Mouse (Mus musculus) myocyte (in vitro differentiated cells): ENCODE measurements around the gene Sult4a1. TPM values are rescaled to one million over a fixed set of nuclear protein-coding genes. Genes with fewer than 3 reads are reported as not detected.

Experiments
- H3K27me3 ChIP-seq: one replicate; pipeline ENCODE4 v1.6.1; 2011; ENCODE audit not compliant: control insufficient read depth, insufficient read depth, insufficient read length
- H3K36me3 ChIP-seq: one replicate; pipeline ENCODE4 v1.6.1; 2011; ENCODE audit not compliant: control insufficient read depth, insufficient read depth
- H3K4me2 ChIP-seq: one replicate; pipeline ENCODE4 v1.6.1; 2011; ENCODE audit warnings: low read depth, control low read depth
- H3K4me3 ChIP-seq: one replicate; pipeline ENCODE4 v1.5.1; 2011; ENCODE audit warnings: mild to moderate bottlenecking, control low read depth, moderate library complexity
- H3K79me2 ChIP-seq: one replicate; pipeline ENCODE4 v1.6.1; 2011; ENCODE audit not compliant: control insufficient read depth, insufficient read depth
- H3ac ChIP-seq: one replicate; pipeline ENCODE4 v1.6.1; 2011; ENCODE audit not compliant: control insufficient read depth, insufficient read length
- CEBPB ChIP-seq: IDR thresholded peaks from 2 replicates; pipeline ENCODE4 v1.6.1; 2011; ENCODE audit warnings: mild to moderate bottlenecking, moderate library complexity; ENCODE audit not compliant: poor library complexity, insufficient read depth, severe bottlenecking
- E2F4 ChIP-seq: IDR thresholded peaks from one replicate; pipeline ENCODE4 v1.6.1; 2011; ENCODE audit warnings: mild to moderate bottlenecking, control low read depth, moderate library complexity; ENCODE audit not compliant: insufficient read depth
- MAX ChIP-seq: IDR thresholded peaks from one replicate; pipeline ENCODE4 v1.6.1; 2011; ENCODE audit warnings: low read depth, mild to moderate bottlenecking, control low read depth
- MYOD1 ChIP-seq, 3 experiments: IDR thresholded peaks; one replicate each; pipeline ENCODE4 v1.6.1; 2011; ENCODE audit warnings: control low read depth in 2 of 3, low read depth in 2 of 3, mild to moderate bottlenecking in 2 of 3, moderate library complexity in 1 of 3; ENCODE audit not compliant: insufficient read length in 2 of 3, control insufficient read depth in 1 of 3
- MYOG ChIP-seq, 3 experiments: IDR thresholded peaks; one replicate each; pipeline ENCODE4 v1.6.1; 2011; ENCODE audit warnings: control low read depth in 2 of 3, low read depth in 2 of 3, mild to moderate bottlenecking in 2 of 3; ENCODE audit not compliant: insufficient read length in 2 of 3, control insufficient read depth in 1 of 3, insufficient read depth in 1 of 3
- POLR2A ChIP-seq: IDR thresholded peaks from one replicate; pipeline ENCODE4 v1.6.1; 2011; ENCODE audit warnings: low read depth, mild to moderate bottlenecking, control low read depth, moderate library complexity; ENCODE audit not compliant: insufficient read length
- POLR2AphosphoS2 ChIP-seq: IDR thresholded peaks from one replicate; pipeline ENCODE4 v1.6.1; 2011; ENCODE audit warnings: low read depth, control low read depth; ENCODE audit not compliant: insufficient read length
- REST ChIP-seq: IDR thresholded peaks from one replicate; pipeline ENCODE4 v1.6.1; 2011; ENCODE audit warnings: mild to moderate bottlenecking, control low read depth, moderate library complexity; ENCODE audit not compliant: insufficient read depth, insufficient read length
- SRF ChIP-seq: IDR thresholded peaks from one replicate; pipeline ENCODE4 v1.6.1; 2011; ENCODE audit warnings: low read depth; ENCODE audit not compliant: control insufficient read depth, insufficient read length
- TCF12 ChIP-seq: IDR thresholded peaks from one replicate; pipeline ENCODE4 v1.6.1; 2011; ENCODE audit warnings: mild to moderate bottlenecking, control low read depth; ENCODE audit not compliant: poor library complexity, insufficient read depth, severe bottlenecking
- TCF3 ChIP-seq: IDR thresholded peaks from one replicate; pipeline ENCODE4 v1.6.1; 2011; ENCODE audit warnings: low read depth, control low read depth; ENCODE audit not compliant: insufficient read length
- USF1 ChIP-seq: IDR thresholded peaks from one replicate; pipeline ENCODE4 v1.6.1; 2011; ENCODE audit warnings: low read depth, mild to moderate bottlenecking, control low read depth, moderate library complexity
- polyA plus RNA-seq: library from polyadenylated mRNA; unstranded; fragments of >200 nt; fragmentation: generic; extraction: Trizol; gene quantifications from one replicate; pipeline ENCODE4 v1.2.1, GENCODE M21; 2012; ENCODE audit warnings: missing spikeins

Sult4a1 gene
- polyA plus RNA-seq, 1 experiment, result not detected

DNA sequence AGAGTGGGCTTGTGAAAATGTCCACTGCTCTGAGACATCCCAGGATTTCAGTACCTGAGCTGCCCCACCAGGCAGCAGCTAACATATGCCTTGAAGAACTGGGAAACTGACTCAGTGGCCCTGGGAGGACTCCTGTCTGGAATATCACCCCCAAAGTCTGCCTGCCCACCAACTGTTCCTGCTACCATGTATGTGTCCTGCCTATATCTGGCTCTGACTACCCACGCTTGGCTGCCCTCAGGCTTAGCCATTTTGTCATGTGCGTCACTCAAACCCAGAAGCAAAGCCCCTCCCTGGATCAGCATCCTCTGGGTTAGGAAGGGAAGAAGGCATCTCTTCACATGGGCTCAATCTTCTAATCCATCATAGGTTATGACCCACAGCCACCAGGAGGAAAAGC, 26.0 kb downstream of the Sult4a1 start:
- Histone ChIP-seq H3K27me3 (peaks cover 65% of the 10 kb centered on the region), H3K79me2 (no peaks in the 10 kb centered on the region), H3K36me3 (no peaks in the 10 kb centered on the region), H3ac (no peak overlapping the region), H3K4me2 (no peak overlapping the region), H3K4me3 (no peak overlapping the region)
- TF ChIP-seq USF1 (no peak), CEBPB (no peak), MYOD1 (IDR thresholded peaks at IDR 0.05; ENCODE audit: control insufficient read depth in 1 of 3, insufficient read length in 2 of 3, low read depth in 2 of 3) (no peak), MYOG (IDR thresholded peaks at IDR 0.05; ENCODE audit: control insufficient read depth in 1 of 3, insufficient read depth in 1 of 3, insufficient read length in 2 of 3, low read depth in 2 of 3) (no peak), TCF3 (no peak), SRF (no peak), POLR2A (no peak), POLR2AphosphoS2 (no peak), REST (no peak), TCF12 (no peak), E2F4 (no peak), MAX (no peak)

DNA sequence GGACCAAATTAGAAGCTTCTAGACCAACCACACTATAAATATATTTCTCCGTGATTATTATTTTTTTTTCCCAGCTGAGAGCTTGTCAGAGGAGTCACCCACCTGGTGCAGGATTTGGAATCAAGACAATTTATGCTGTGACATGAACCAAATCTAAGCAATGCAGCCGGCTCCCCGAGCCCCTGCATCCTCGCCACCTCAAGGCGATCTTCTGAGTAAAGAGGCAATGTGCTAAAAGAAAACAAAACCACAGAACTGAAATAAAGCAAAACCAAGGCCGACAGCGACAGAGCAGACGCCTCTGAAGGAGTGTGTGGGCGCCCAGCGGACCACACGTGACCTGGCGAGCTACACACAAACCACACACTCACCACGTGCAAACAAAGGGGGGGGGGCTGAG, 26.9 kb downstream of the Sult4a1 start:
- Histone ChIP-seq H3K4me3 (no peak overlapping the region), H3K79me2 (no peaks in the 10 kb centered on the region), H3ac (no peak overlapping the region), H3K36me3 (no peaks in the 10 kb centered on the region), H3K4me2 (no peak overlapping the region), H3K27me3 (peaks cover 68% of the 10 kb centered on the region)
- TF ChIP-seq REST (no peak), TCF12 (no peak), TCF3 (no peak), SRF (no peak), USF1 (no peak), CEBPB (no peak), POLR2A (no peak), MYOD1 (IDR thresholded peaks at IDR 0.05; ENCODE audit: control insufficient read depth in 1 of 3, insufficient read length in 2 of 3, low read depth in 2 of 3) (no peak), POLR2AphosphoS2 (no peak)

DNA sequence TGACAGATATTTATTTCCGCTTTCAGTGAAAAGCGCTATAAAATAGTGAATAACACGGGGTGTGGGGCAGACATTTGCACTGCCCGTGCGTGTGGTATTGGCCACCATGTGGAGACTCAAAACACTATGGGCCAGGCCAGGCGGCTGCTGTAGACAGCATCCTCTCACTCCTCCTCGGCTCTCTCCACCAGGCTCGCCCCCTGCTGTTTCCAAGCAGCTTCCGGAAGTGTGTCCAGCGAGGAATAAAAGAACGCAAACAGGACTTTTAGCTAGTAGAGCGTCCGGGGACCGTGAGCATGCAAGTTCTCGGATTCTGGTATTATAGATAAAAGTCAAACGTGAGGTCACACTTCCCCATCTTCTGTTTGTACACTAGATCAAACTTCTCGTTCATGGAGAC, 28.4 kb downstream of the Sult4a1 start:
- Histone ChIP-seq H3K36me3 (no peaks in the 10 kb centered on the region), H3K4me2 (no peak overlapping the region), H3ac (no peak overlapping the region), H3K27me3 (peaks cover 68% of the 10 kb centered on the region), H3K4me3 (no peak overlapping the region), H3K79me2 (no peaks in the 10 kb centered on the region)
- no peak for TF ChIP-seq E2F4
- no peak for TF ChIP-seq TCF3
- no peak for TF ChIP-seq SRF

DNA sequence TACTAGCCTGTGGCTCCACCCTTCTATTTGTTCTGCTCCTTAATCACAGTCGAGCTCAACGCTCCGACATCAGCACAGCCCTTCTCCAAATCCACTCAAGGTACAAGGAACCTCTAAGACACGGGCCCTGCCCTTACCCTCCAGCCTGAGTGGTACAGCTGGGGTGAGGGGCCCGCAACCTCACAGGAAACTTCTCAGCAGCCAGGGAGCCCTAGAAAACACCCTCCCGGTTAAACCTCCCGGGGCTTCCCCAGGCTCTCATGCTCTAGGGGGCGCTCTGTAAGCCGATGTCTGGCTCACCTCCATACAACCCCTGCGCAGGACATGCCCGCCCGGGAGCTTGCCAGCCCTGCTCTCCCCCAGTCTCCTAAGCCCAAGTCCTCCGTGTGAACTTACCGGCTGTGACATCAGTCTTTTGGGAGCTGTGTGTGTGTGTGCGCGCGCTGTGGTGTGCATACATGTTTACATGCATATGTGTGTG, 30.8 kb downstream of the Sult4a1 start:
- Histone ChIP-seq H3K79me2 (no peaks in the 10 kb centered on the region), H3K27me3 (peaks cover 56% of the 10 kb centered on the region), H3ac (no peak overlapping the region), H3K36me3 (no peaks in the 10 kb centered on the region), H3K4me3 (no peak overlapping the region), H3K4me2 (no peak overlapping the region)
- no peak for TF ChIP-seq CEBPB

DNA sequence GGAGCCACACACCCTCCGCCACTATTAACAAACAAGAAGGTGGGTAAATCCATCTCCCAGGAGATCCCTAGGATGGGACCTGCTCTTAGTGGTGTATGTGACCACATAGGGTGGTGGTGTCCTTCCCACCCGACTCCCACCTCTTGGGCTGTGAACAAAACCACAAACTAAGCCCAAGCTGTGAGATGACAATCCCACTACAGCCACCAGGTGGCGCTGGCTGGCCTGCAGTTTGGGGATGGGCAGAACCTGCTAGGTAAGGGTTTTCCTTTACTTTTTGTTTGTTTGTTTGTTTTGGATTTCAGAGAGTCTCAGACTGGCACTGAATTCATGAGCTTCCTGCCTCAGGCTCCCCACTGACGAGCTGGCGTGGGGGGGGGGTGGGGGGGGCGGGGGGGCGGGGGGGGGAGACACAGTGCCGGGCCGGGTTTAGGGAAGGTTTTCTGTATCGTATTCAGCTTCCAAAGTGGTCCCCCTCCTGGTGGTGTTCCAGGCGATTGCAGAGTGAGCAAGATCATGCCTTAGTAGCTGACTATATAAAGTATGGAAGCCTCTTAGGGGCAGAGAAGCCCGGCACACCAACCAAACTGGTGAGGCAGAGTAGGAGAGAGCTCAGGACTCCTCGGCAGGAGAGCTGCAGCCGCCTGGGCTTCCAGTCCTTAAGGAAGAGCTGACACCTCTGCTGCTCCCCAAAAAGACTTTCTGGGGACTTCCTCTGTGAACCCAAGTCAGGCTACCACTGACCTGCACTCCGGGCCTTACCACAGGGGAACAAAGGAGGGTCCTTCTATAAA, 31.4 kb downstream of the Sult4a1 start:
- no peak overlapping the region for H3ac ChIP-seq
- H3K79me2 ChIP-seq, result no peaks in the 10 kb centered on the region
- no peak overlapping the region for H3K4me3 ChIP-seq
- TF ChIP-seq REST (no peak), MYOD1 (IDR thresholded peaks at IDR 0.05; ENCODE audit: control insufficient read depth in 1 of 3, insufficient read length in 2 of 3, low read depth in 2 of 3) (no peak), TCF3 (no peak), E2F4 (no peak), POLR2AphosphoS2 (no peak), TCF12 (no peak), USF1 (no peak), CEBPB (no peak)
- H3K36me3 ChIP-seq, result no peaks in the 10 kb centered on the region
- H3K27me3 ChIP-seq, result peaks cover 49% of the 10 kb centered on the region
- no peak overlapping the region for H3K4me2 ChIP-seq
